Comparison of ENCODE assay signal across 9 mouse cellular contexts in the genomic region with DNA sequence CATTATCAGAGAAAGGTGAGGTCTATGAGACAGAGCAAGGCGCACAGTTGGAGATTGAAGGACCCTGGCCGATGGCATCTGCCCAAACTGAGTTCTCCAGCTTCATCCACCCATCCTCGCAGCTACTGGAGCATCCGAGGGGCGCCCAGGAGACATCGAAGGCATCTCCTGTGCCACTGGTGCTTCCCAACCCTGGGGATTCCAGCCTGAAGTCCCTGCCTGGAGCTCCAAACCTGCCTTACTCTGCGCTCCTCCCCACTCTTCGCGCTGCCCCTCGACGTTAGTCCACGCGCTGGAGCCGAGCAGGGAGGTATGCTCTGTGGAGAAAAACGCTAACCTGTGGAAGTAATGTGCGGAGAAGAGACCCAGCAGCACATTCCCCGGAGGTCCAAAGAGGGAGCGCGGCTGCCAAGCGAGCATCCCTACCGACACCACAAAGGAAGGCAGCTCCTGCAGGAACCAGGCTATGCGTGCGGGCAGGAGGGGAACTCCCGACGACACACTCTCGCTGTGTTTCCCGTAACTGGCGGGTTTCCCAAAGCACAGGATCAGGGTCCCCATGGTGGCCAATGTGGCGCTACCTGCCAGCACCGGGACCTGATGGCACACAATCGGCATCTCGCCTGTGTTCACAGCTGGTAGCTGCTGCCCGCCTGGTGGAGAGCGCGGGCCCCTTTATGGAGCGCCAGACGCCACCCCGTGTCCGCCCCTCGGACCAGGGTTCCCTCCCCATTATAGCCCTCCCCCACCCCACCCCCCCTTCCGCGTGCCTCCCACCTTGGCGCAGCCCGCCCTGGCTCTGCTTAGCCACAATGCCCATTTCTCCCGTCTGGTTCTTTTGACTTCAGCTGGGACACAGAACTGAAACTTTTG. TPM values are rescaled to one million over a fixed set of nuclear protein-coding genes. Genes with fewer than 3 reads are reported as not detected.
DNase-seq lines count a peak whose midpoint lies in the region; ATAC-seq lines count a peak whose summit lies in the region.
"Had no signal": no experiment of that assay in that cellular context is flagged by ENCODE, and none has a peak within 500 bp of the region (broad histone marks: within the 10 kb centered on the region; RNA-seq: fewer than 3 reads in every experiment).

Gene Srd5a2 (minus strand): TSS at position 707 of the 873 bp plus-strand sequence.

- peak; percentile 68 for ATAC-seq in midbrain, embryonic 13.5 days

- H3K27ac ChIP-seq in hindbrain, embryonic 10.5 days = no peak within 1 kb of the TSS
- no peak within 1 kb of the TSS for H3K27ac ChIP-seq in midbrain, embryonic 13.5 days
- H3K27ac ChIP-seq: liver, embryonic 14.5 days had no signal

- H3K4me3 ChIP-seq in hindbrain, embryonic 10.5 days = peak within 1 kb of the TSS; percentile 48
- peak within 1 kb of the TSS; percentile 38 for H3K4me3 ChIP-seq in midbrain, embryonic 13.5 days (replicated peaks)

- WGBS in hindbrain, embryonic 10.5 days = under 1% methylated on average over 44 of the region's 45 CpGs
- under 1% methylated on average over 45 of the region's 45 CpGs for WGBS in midbrain, embryonic 13.5 days

- peaks cover 18% of the 10 kb centered on the region for H3K4me1 ChIP-seq in hindbrain, embryonic 10.5 days (replicated peaks)
- H3K4me1 ChIP-seq in midbrain, embryonic 13.5 days (replicated peaks) = peaks cover 17% of the 10 kb centered on the region

- peak within 1 kb of the TSS; percentile 59 for H3K4me2 ChIP-seq in midbrain, embryonic 13.5 days (replicated peaks)

- H3K27me3 ChIP-seq in hindbrain, embryonic 10.5 days (ENCODE audit: insufficient read depth, poor library complexity, severe bottlenecking) = peaks cover 63% of the 10 kb centered on the region
- H3K27me3 ChIP-seq in midbrain, embryonic 13.5 days = peaks cover 50% of the 10 kb centered on the region

- peak; percentile 18 for DNase-seq in kidney, adult 18-20 months
- no peak for DNase-seq in kidney, adult 9 months
- DNase-seq in adrenal gland, postnatal 25 days = peak; percentile 45
- DNase-seq in hindbrain, embryonic 10.5 days (ENCODE audit: low spot score) = peak; percentile 27
- DNase-seq in ovary, postnatal 36 days (ENCODE audit: low spot score) = no peak
- DNase-seq in urinary bladder, adult 18-20 months (ENCODE audit: low spot score in 2 of 2) = no peak
- no peak for DNase-seq in yolk sac, embryonic 10.5 days (ENCODE audit: low spot score)

- 0 out of 2 replicates have a peak within 1 kb of the TSS, but pooled peaks have one; percentile 36 for H3K9ac ChIP-seq in midbrain, embryonic 13.5 days (replicated peaks)
- H3K9ac ChIP-seq: liver, embryonic 14.5 days had no signal

- no peaks in the 10 kb centered on the region for H3K36me3 ChIP-seq in hindbrain, embryonic 10.5 days
- no peaks in the 10 kb centered on the region for H3K36me3 ChIP-seq in midbrain, embryonic 13.5 days

- H3K9me3 ChIP-seq in hindbrain, embryonic 10.5 days = no peaks in the 10 kb centered on the region
- H3K9me3 ChIP-seq in midbrain, embryonic 13.5 days = no peaks in the 10 kb centered on the region

RNA-seq across cellular contexts. Expression of gene Srd5a2, which starts in this region (rescaled TPM):
- 117 and 154 TPM in 2 replicates for total RNA-seq in adrenal gland, postnatal 25 days (2021)
- polyA plus RNA-seq in hindbrain, embryonic 10.5 days (2016; fragmentation: Nextera tagmentation; extraction: Ambion mirVana) = not detected in 2 replicates
- not detected in 2 replicates for polyA plus RNA-seq in midbrain, embryonic 13.5 days (2015; fragmentation: Nextera tagmentation; extraction: Ambion mirVana)

Comparison
In these comparisons a context has a peak if more than half of its experiments do, and no peak if none do; other contexts are left out.
1. DNase-seq: peak in kidney, adult 18-20 months (single experiment) and adrenal gland, postnatal 25 days (single experiment); none in kidney, adult 9 months (single experiment), ovary, postnatal 36 days (single experiment), urinary bladder, adult 18-20 months (0 of 2) and yolk sac, embryonic 10.5 days (single experiment).
2. Peak in DNase-seq and H3K4me3 ChIP-seq in hindbrain, embryonic 10.5 days; RNA of the gene not detected or under 1 TPM.
3. Peak in ATAC-seq, H3K4me3 ChIP-seq, H3K9ac ChIP-seq and H3K4me2 ChIP-seq in midbrain, embryonic 13.5 days; RNA of the gene not detected or under 1 TPM.